Mouse (Mus musculus) spleen, adult 12 weeks (tissue): ENCODE measurements around the gene Fndc8.

Experiments
- DNase-seq: peaks from one replicate; pipeline ENCODE4 v3.0.0; 2022; ENCODE audit warnings: low spot score

Fndc8 gene

DNA sequence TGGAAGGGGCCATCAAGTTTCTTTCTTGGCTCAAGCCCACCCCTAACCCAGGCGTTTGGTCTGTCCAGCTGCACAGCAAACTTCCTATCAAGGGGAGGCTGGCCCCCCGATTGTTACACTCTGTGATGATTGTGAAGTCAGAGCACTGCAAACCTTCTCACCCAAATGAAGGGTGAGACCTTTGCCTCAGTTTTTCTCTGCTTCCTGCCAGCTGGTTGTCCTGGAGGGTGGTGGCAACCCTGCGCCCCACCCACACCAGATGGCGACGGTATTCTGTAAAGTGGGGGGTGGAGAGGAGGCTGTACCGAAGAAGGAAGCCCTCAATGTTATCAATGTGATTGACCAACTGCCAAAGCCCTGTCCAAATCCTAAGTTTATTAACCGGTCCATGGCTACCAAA, at the start of gene Fndc8:
TSS of gene Fndc8 (plus strand) at position 189 of the 400 bp plus-strand sequence.
- no peak for DNase-seq

DNA sequence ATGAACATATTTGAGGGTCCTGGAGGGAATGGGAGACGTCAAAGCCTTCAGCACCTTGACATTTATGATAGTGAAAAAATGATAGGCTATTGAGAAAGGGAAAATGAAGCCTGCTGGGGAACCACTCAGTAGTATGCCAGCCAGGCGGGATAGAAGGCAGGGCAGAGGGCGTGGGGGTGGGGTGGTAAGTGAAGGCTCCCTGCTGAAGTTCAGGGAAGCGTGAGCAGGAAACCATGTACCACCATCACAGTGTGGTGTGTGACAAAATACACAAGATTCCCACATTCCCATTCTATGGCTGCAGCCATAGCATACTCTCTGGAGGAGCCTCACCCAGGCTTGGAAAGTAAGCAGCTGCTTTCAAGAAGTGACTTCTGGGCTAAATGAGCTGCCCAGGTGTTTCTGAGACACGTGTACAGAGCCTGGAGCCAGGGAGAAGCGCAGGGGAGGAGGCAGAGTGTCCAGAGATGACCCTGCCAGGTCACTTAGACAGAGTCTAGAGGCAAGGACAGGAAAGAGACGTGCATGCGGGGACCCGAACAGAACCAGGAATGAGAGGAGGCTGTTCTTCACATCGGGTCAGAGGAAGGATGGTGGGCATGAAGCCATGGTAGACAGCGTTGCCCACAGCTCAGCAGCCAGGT, 47.0 kb upstream of the Fndc8 start:
- no peak for DNase-seq

- peak; percentile 72 for DNase-seq
These were observed 46.4 kb upstream of the Fndc8 start for GRCm38 (mm10) chr11:82845415-82846078.

DNA sequence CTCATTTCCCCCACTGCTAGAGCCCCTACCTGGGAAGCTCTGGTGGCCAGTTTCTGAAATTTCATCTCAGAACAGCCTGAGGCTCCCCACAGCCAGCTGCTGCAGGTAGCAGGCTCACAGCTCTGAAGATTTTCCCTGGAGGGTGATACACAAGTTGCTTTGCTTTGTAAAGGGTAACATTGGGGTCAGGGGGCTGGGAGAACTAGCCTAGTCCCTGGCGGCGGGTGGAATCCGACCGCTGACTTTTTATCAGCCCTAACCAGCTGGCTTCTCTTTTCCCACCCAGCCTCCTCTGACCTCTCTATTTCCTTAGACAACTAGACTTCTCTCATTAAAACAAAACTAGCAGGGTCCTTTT, 45.9 kb upstream of the Fndc8 start:
- DNase-seq = peak; percentile 64

DNA sequence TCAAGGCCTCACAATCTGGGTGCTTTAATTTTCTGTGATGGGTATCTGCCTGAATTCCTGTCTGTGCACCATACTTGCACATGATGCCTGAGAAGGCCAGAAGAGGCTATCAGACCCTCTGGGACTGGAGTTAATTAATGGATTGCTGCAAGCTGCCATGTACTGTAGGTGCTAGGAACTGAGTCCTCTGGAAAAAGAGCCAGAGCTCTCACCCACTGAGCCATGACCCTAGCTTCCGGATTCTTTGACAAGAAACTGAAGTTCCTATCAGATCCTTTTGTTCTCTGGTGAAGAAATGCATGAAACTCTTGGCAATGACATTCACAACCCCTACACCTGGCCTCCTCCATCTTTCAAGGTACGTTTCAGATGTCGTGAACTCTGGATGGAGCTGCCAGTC, 45.0 kb upstream of the Fndc8 start:
- DNase-seq = no peak

DNA sequence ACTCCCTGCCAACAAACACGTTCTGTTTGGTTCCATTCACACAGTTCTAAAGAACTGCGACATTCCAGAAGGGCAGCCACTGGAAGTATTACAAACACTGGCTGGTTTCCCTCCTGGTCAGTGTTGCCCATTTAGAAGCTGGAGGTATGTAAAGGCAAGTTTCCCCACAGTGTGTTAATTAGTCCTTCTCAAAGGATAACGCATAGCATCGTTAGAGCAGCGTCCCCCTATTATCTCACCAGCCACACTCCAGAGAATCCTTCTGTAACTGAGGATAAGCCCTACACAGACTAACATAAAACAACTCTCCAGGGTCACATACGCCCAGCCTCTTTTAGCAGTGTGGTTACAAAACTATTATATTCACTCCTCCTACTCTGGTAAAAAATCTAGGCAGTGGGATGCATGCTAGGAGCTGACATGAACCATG, 44.3 kb upstream of the Fndc8 start:
- DNase-seq = peak; percentile 58

DNA sequence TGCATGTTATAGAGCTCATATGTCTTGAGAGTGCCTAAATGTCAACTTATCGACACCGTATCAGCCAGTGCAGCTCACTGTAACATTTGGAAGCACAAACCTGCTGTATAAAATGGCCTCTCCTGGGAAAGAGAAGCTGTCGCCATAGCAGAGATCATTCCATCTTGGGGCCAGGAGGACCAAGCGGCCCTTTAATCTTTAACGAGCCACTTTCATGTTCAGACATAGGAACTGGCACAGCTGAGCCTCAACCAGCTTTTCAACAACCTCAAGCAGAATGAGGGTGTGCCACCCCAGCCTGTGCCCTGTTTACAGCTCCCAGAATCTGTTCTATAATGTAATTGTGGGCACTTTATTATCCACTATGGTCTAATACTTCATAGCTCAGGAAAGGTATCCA, 41.7 kb upstream of the Fndc8 start:
- DNase-seq = no peak

- DNase-seq = no peak
These were observed 39.8 kb upstream of the Fndc8 start for GRCm38 (mm10) chr11:82852115-82852514.

- DNase-seq = no peak
These were observed 39.4 kb upstream of the Fndc8 start for GRCm38 (mm10) chr11:82852540-82852939.

DNA sequence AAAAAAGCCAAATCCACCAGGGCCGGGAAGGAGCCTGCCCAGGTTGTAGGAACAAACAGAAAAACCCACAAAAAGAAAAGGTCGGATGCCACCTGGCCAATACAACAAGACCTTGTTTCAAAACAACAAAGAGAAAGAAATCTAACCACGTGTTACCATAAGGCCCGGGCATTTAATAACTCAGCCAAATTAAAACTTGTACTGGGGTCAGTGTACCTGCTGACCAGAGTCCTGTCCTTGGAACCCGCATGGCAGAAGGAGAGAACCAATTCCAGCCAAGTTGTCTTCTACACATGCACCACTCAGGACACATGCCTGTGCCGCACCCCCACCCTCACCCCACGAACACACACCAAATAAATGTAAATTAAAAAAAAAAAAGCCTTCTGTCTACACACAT, 39.0 kb upstream of the Fndc8 start:
- DNase-seq = no peak

DNA sequence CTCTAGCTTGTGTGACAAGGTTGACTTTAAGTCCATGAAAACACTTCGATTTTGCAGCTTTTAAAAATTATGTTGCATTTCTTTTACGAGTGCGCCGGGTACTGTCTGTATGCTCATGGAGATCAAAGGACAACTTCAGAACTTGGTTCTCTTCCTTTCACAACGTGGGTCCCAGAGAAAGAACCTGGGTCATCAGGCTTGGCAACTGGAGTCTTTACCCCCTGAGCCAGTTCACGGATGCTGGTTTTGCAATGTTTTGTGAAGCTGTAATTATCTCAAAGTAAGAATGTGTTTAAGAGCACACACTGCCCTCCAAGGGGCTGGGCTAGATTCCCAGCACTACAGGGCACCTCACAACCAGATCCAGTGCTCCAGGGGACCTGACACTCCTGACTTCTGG, 37.8 kb upstream of the Fndc8 start:
- no peak for DNase-seq

GRCm38 (mm10) chr11:82855327-82855973, 36.5 kb upstream of the Fndc8 start:
- peak; percentile 46 for DNase-seq

DNA sequence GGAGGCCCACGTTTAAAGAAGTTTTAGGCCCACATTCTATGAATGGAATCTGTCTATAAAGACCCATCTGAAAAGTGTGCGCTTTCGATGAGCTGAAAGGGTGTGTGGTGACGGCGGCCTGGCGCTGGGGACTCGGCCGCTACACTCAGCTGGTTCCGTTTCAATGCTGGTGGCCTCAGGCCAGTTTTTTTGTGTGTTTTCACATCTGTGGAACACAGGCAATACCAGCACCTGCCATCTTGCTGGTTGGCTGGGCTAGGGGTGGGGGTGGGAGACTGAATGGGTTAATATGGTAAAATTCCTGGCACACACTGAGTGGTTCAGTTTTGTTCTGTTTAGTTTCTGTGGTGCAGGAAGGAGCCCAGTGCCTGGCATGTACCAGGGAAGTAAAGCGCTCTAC, 35.9 kb upstream of the Fndc8 start:
- DNase-seq = no peak

DNA sequence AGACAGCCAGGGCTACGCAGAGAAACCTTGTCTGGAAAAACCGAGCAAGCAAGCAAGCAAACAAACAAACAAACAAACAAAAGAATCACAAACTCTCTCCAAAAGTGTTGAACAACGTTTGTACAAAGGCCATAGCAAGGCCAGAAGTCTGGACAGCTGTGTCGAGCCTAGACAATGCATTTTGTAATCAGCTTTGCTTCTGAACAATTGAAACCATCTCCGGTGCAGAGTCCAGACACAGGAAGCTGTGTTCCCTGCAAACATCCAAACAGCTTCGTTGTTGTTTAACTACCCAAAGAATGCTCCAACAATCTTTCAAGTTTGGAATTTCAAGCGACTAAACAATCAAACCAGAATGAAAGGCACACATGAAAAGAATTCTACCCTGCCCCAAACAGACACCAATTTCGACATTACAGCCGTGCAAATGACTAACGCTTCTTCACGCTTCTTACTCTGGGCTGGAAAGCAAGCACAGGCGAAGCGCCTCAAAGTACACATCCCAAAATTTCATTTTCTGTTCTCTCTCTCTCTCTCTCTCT, 34.5 kb upstream of the Fndc8 start:
- DNase-seq = no peak

DNA sequence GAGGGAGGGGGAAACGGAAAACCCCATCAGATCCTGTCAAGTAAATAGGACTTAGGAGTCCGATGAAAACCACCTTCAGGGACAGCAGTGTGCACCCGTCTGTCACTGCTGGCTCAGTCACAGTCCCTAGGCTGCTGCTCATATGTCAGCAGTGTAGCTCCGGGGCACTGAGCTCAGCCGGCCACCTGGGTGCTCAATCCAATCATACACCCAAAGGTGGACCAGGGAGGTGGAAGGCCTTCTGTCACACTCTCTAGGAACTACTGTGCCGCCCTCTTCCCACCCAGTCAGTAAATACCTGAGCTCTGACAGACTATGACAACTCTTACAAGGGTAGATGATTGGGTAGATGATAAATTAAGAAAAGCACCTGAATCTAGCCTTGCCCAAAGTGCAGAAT, 31.2 kb upstream of the Fndc8 start:
- no peak for DNase-seq

DNA sequence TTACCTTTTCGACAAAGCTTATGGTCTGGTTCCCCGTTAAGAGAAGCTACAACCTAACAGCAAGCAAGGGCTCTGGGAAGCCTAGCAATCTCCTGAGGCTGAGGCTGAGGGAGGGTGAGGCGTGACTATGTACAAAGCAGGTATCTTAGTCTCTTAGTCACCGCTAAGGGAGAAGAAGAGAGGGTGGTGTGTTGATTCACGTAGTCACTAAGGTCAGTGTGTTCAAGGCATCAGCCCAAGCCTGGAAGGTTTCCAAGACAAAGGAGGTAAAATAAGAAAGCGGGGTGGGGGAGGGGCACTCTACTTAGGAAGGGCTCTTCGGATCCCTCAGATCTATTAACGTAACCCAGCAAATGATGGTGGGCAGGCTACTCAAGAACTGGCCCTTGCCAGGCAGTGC, 30.4 kb upstream of the Fndc8 start:
- DNase-seq = no peak

DNA sequence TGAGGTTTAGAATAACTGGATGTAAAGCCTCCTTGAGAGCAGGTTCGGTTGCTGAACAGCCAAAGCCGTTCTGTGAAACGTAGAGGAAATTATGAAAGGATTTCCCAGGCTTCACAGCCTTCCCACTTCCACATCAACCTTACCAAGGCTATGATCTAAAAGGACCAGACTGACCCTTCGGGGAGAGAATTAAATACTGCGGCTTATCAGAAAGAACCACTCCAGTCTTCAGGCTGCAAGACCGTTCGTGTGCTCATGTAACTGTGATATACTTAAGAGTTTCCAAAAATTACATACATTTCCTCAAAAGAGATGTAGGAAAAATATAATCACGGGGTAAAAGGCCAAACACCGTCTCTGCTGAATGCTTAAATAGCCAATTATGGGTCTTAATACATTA, 29.3 kb upstream of the Fndc8 start:
- no peak for DNase-seq

DNA sequence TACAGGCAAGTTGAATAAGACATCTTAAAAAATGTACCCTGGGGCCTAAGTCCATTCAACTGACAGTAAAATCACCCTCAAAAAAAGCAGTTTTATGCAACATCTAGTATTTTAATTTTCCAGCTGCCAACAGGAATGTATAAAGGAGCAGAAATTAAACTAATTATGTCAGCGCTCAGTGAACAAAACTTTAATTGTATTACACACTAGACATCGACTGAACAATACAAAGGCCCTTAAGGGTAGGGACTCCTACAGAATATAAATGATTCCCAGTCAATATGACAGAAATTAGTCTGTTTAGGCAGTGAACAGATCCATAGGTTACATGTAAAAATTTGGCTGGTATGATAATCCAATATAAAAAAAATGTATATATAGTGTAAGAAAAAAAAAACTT, 28.9 kb upstream of the Fndc8 start:
- no peak for DNase-seq

DNA sequence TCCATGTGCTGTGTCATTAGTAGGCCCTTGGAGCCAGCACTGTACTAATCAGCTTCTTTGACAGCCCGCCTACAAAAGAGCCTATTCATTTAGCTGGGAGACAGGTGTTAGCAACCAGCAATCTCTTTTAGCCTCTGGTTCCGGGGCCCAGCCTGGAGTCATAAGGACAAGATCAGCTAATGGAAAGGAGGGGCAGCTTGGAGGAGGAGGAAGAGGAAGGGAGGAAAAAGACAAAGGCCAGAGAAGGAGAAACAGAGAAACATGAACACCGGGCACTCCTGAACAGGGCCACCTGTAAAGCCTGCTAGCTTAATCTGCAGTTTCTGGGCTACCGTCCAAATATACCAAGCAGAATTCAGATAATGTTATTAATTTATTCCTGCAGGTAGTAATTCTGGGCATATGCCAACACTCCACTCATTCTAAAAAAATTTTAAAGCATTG, 28.4 kb upstream of the Fndc8 start:
- no peak for DNase-seq

DNA sequence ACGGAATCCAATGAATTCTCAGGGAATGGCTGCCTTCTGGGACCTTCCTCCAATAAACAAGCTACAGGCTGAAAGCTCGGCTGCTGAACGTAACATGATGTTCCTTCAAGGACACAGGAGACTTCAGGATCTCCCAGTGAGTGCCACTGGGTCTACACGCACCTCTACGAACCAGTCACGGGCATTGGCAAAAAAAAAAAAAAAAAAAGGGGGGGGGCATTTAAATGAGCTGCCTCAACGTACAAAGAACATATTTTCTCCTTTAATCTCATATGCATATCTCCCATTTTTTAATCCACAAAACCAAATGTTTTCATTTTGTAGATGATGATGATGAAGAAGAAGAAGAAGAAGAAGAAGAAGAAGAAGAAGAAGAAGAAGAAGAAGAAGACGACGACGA, 26.0 kb upstream of the Fndc8 start:
- DNase-seq = no peak

DNA sequence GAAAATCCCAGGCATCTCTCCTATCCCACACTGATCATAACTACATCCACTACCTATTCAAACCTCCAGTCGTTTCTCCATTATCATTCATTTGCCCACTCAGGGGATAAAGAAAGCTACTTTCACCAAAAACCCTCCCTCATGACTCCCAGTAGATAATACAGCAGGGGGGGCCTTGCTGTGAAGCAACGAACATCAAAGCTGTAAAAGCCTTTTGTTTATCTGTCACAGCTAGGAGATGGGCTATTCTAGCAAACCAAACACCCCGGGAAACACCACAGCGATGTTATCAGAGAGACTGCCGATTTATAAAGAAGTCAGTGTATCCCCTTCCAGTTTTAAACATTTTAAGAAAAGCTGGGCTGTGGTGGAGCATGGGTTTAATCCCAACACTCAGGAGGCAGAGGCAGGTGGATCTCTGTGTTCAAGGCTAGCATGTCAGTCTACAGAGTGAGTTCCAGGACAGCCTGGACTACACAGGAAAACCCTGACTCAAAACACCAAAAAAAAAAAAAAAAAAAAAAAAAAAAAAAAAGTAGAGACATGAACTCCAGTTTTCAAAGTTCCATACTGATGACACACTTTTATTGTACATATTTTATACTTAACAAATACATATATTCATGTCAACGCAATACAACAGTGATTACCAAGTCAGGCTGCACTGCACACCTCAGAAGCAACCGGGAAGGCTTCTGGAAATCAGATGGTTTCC, 24.9 kb upstream of the Fndc8 start:
- DNase-seq = no peak

DNA sequence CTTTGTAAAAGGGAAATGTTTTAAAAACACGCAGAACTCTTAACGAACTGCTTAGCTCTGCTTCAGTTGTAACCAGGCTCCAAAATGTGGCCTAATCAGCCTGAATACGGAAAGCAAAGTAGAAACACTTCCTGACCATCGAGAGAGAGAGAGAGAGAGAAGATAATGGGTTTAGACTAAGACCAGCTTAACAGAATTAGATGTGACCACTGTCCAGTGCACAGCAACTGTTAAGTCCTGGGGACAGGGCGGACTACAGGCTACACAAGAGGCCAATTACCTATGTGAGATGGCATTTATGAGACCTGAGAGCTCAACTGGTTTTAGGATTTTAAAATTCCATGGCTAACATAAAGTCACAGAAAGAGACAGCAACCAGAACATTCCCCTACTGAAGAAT, 24.0 kb upstream of the Fndc8 start:
- DNase-seq = no peak
